Mouse (Mus musculus) heart, adult 8-10 months (tissue): ENCODE measurements around the gene Nbeal2. TPM values are rescaled to one million over a fixed set of nuclear protein-coding genes. Genes with fewer than 3 reads are reported as not detected.

Experiments used
- DNase-seq: peaks from one replicate; pipeline ENCODE4 v3.0.0; 2022; ENCODE audit warnings: low spot score
- total RNA-seq, 4 experiments: library from RNA; stranded (reverse); gene quantifications; 2 replicates each; pipeline ENCODE4 v1.2.4; 2022

Gene Nbeal2
- total RNA-seq, 4 experiments from 2014 or later, result 5.8 to 10.8 (median 8.5) TPM

GRCm38 (mm10) chr9:110676492-110676911 lies 22.5 kb upstream of the Nbeal2 start:
- DNase-seq, result no peak

DNA sequence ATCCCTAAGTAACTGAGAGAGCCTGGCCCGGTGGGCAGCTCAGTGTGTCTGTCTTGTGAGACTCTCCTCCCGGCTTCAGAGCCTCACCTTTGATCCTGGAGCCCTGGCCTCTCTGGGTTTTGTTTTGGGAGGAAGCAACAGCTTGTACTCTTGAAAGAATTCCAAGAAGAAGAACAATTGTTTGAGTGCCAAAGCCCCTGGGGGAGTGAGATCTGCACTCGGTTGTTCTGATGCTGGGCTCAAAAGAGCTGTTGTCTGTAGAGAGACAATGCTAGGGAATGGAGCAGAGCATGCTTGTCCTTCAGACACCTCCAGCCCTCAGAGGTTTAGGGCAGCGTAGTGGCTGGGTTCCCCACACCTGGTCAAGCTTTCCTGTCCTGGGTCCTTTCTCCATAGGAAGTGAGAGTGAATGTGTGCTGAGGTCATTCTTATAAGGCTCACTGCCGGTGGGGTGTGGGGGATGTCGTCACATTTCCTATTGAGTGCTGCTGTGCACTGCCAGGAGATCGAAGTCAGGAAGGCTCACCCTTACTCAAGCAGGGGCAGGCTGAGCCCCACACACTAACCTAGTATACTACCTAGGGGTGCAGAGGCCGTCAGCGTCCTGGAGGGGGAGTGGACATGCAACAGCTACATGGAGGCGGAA lies 19.3 kb upstream of the Nbeal2 start:
- DNase-seq, result peak; percentile 56

- DNase-seq, result no peak
Observed at GRCm38 (mm10) chr9:110672462-110673106, 18.6 kb upstream of the Nbeal2 start.

GRCm38 (mm10) chr9:110669785-110670184 lies 15.8 kb upstream of the Nbeal2 start:
- no peak for DNase-seq

DNA sequence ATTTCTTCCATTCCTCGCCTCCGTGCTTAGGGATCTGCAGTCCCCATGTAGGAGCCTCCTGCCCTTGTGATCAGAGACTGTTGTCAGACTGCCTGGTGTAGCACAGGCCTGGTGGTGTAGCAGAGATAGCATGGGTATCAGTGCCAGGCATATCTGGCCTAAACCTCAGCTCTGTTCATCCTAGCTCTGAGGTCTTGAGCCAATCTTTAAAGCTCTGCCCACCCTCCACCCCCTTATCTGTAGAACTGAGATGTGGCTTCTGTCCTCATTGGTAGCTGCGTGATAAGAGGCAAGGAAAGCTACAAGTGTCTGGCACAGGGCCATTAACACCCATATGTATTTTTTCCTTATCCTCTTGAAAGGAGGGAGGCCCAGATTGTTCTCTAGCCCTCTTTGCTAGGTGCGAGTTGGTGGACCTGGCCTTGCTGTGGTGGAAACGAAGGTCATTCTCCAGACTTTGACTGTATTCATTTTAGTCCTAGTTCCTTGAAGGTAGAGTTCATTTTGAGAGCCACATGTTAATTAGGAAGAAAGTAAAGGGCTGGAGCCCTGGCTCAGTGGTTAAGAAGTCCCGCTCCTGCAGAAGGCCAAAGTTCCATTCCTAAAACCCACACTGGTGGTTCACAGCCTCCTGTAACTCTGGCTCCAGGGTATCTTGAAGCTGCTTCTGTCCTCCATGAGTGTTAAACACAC lies 14.8 kb upstream of the Nbeal2 start:
- DNase-seq, result no peak

- no peak for DNase-seq
Observed at GRCm38 (mm10) chr9:110667219-110667836, 13.4 kb upstream of the Nbeal2 start.

GRCm38 (mm10) chr9:110666374-110666773 lies 12.4 kb upstream of the Nbeal2 start:
- DNase-seq, result no peak

GRCm38 (mm10) chr9:110665912-110666311 lies 12.0 kb upstream of the Nbeal2 start:
- DNase-seq, result peak; percentile 69

DNA sequence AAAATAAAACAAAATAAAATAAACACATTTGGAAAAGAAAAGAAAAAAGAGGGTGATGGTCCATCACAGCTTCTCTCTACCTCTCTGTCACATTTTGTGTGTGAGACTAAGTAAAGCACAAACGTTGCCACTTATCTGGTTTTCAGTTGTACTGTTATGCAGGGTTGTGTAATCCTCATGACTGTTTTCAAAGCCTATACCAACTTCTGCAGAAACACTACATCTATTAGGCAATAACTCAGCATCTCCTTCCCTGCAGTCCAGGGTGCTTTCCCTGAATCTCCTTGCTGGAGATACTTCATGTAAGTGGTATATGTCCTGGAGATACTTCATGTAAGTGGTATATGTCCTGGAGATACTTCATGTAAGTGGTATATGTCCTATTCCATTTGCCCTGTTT lies 8.9 kb upstream of the Nbeal2 start:
- DNase-seq, result no peak

- DNase-seq, result no peak
Observed at GRCm38 (mm10) chr9:110660856-110661612, 7.1 kb upstream of the Nbeal2 start.

DNA sequence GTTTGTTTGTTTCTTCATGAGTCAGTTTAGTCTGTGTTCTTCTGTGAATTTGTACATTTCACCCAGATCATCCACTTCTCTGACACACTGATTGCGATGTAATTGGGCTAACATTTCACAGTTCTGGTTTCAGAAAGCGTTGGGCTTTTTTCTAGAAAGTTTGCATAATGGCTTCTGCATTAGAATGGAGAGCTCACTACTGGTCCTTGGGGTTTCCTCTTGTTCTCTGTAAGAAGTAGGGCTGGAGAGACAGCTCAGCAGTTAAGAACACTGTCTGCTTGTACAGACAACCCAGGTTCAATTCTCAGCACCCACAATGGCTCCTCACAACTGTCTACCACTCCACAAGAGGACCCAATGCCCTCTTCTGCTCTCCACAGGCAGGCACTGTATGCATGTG lies 6.2 kb upstream of the Nbeal2 start:
- no peak for DNase-seq

DNA sequence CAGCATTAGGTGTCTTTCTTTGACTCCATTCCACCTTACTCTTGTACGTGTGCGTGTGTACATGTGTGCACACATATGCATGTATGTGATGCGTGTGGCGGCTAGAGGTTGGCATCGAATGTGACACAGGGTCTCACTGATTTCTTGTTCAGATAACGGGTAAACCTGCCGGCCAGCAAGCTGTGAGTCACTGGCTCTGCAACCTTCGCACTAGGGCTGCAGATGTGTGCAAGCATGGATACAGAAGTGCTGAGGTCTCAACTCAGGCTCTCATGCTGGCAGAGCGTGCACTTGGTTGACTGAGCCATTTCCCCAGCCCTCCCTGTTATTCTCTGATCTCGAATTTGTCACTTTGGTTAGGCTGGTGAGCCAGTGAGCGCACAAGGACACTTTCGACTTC lies 5.6 kb upstream of the Nbeal2 start:
- DNase-seq, result no peak

DNA sequence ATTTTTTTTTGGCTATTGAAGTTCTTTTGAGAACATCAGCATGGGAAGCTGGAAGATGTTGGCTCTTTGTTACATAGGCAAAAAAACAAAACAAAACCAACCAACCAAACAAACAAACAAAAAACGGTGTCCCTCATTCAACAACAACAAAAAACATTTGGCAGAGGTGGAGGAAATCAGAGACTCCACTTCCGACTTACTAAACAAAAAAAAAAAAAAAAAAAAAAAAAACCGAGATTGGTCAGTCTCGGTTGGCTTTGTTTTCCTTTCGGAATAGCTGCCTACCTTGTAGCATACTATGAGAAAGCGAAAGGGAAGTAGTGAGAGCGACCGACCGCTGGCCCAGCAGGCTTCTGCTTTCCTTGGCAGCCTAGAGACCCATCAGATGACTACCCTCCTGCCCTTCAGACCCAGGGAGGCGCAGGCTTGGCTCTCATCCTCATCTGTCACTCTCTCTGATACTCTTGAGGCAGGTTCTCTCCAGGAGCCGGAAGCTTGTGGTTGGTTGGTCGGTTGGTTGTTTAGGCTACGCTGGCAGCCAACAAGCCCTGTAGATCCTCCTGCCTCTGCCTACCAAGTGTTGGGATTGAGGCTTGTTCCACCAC lies 3.6 kb upstream of the Nbeal2 start:
- DNase-seq, result peak; percentile 62

DNA sequence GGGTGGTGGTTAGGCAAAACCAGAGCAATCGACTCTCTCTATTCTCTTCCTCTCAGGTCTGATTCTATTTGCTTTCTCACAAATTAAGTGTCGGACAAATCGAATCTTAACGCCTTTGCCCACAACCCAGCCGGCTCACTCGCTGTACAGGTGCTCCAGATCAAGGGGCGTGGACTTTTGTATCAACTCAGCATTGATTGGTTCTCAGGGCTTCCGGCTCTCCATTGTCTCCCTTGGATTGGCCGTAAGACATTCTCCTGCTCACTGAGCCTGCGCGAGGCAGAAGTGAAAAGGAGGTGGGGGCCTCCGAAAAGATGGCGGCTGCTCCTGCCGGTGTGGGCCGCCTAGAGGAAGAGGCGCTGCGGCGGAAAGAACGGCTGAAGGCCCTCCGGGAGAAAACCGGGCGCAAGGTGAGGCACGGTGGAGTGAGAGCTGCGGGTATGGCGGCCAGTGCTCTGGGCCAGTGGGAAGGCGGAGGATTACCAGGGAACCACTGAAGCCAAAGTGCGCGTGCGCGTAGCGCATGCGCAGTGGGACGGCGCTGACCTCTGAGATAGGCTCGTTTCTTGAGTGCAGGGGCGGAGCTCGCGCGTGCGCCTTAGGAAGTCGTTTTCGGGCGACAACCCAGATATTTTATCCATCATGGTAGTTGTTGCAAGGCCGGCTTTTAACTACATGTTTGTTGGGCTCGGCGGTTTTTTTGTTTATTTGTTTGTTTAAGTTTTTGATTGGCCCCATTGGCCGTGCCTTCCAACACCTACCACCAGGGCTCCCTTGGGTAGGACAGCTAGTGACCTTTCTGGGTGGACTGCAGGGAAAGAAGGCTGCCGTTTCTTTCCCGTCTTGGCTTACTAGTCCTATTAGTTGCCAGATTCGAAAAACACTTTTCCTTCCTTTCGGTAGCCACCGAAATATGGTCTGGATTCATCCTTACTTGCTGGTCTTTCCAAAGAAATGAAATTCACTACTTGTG lies 2.6 kb upstream of the Nbeal2 start, which contains the start of gene Ccdc12:
Ccdc12 (plus strand) TSS at position 255 of the 973 bp plus-strand sequence.
- peak; percentile 97 for DNase-seq

DNA sequence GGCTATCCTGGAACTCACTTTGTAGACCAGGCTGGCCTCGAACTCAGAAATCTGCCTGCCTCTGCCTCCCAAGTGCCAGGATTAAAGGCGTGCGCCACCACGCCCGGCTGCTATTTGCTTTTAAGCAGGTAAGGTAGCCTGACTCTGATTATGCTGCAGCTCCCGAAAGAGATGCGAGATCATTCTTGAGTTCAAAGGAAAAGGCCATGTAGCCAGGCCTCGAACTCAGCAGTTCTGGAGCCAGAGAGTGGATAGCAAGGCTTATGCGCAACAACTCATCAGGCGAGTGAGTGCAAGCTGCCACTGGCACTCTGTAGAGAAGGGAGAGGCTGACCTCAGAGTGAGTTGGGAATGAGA lies 1.7 kb upstream of the Nbeal2 start:
- DNase-seq, result no peak

- DNase-seq, result no peak
Observed at GRCm38 (mm10) chr9:110654726-110655650, 1.0 kb upstream of the Nbeal2 start.

DNA sequence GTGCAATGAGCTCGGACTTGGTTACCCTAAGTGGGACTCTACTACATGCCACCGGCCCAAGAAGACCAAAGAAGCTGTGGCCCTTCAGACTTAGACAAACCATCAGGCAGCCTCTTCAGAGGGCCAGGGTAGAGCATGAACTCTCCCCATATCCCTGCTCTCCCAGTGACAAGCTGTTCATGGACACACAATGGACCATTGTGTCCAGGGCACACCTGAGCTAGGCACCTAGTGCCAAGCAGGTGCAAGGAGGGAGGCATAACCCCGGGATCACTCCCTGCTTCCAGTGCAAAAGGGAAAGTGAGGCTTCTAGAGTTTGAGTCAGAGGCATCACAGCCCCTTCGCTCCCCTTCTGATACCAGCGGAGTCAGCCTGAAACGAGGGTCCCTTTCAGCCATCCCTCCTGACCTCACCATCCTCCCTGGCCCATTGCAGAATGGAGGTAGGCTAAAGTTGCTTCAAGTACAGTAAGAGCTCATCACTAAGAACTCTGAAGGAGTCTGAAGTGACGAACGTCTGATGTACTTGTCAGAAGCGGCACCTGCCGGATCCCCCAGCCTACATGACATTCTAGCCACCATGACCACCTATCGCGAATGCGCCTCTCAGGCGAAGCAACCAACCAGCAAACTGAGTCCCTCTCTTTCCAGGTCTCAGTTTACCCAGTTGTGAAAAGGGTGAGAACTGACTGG lies 852 bp downstream of the Nbeal2 start:
- DNase-seq, result no peak
